Mouse (Mus musculus) frontal cortex, postnatal 25 days (tissue): Measurements from ENCODE around the gene Rcor2.

Experiments
- DNase-seq, 2 experiments: peaks; one replicate each; pipeline ENCODE4 v3.0.0; 2022; ENCODE audit warnings: low spot score in 2 of 2

Gene Rcor2

DNA sequence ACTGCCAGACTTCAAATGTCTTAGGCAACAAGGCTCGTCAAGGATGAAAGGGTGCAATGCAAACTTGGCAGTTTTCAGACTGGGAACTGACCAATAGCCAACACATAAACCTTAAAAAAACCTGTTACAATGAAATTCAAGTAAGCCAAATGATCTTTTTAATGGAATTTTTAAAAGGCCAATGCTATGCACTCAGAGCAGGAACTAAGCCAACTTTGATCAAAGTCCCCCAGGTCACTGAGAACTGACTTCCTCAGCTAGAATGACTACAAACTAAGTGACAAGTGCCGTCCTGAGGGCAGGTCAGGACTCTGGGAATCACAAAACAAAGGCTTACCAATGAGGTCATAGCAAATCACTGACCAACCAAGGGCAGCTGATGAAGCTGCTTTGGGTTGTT, 53.1 kb downstream of the Rcor2 start:
- no peak for DNase-seq

- DNase-seq = no peak
These were observed 54.3 kb downstream of the Rcor2 start for GRCm38 (mm10) chr19:7321391-7321790.
